Mouse (Mus musculus) liver, embryonic 14.5 days (tissue): ENCODE measurements around the gene Zfp800.

Experiments
- CTCF ChIP-seq: IDR thresholded peaks from 2 replicates; pipeline ENCODE4 v1.5.1; 2016; ENCODE audit warnings: antibody characterized with exemption, low read depth, control low read depth
- EP300 ChIP-seq: IDR thresholded peaks from 2 replicates; pipeline ENCODE4 v1.6.1; 2016; ENCODE audit warnings: antibody characterized with exemption, low read depth

DNA sequence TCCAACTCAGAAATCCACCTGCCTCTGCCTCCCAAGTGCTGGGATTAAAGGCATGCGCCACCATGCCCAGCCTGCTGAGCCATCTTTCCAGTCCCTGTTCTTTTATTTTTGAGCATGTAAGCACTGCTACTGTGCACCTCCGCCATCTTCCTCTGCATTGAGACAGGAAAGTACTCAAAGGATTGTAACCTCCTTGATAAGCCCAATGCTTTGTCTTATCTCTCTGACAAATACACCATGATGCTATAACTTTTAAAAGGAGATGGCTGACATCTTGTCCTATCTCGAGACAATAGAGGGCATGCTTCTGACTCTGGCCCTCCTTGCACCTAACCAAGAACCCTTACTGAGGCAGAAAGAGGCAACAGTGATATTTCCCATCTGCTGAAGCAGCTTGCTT lies 88.9 kb downstream of the Zfp800 start:
- TF ChIP-seq CTCF (no peak), EP300 (no peak)
